Comparison of ENCODE assay signal across 16 mouse cellular contexts in genomic region chr1:57884867-57885266, GRCm38 (mm10).
DNase-seq lines count a peak whose midpoint lies in the region; ATAC-seq and TF ChIP-seq lines count a peak whose summit lies in the region.
"Had no signal": no experiment of that assay in that cellular context is flagged by ENCODE, and none has a peak within 500 bp of the region (broad histone marks: within the 10 kb centered on the region; RNA-seq: fewer than 3 reads in every experiment).

No protein-coding gene starts in this region.

- DNase-seq in gastrocnemius, adult 18-20 months (ENCODE audit: low spot score), result peak; percentile 7
- no peak for DNase-seq in gastrocnemius, postnatal 10 days
- peak; percentile 34 for DNase-seq in intestine, embryonic 14.5 days (ENCODE audit: low spot score)
- peak; percentile 40 for DNase-seq in lung, postnatal 10 days
- DNase-seq in left cerebral cortex, adult 11 months (ENCODE audit: low spot score), result no peak
- no peak for DNase-seq in spleen, postnatal 4 days (ENCODE audit: low spot score in 2 of 2)
- DNase-seq: adrenal gland, adult 8-10 months; kidney, adult 9 months; liver, postnatal 0 days had no signal

- no peak overlapping the region for H3K4me3 ChIP-seq in intestine, embryonic 14.5 days (ENCODE audit: low read depth, low read length)
- H3K4me3 ChIP-seq in intestine, postnatal 0 days (ENCODE audit: low read depth, low read length), result no peak overlapping the region
- H3K4me3 ChIP-seq in heart, embryonic 15.5 days, result no peak overlapping the region
- H3K4me3 ChIP-seq: heart, embryonic 13.5 days; neural tube, embryonic 15.5 days; stomach, embryonic 15.5 days had no signal

- no peak overlapping the region for H3K27ac ChIP-seq in intestine, embryonic 14.5 days (ENCODE audit: low read depth)
- no peak overlapping the region for H3K27ac ChIP-seq in intestine, postnatal 0 days (ENCODE audit: low read depth, low read length)
- H3K27ac ChIP-seq in heart, embryonic 15.5 days, result peak overlapping the region; percentile 50
- H3K27ac ChIP-seq: heart, embryonic 13.5 days; neural tube, embryonic 15.5 days; stomach, embryonic 15.5 days had no signal

- H3K9me3 ChIP-seq in intestine, embryonic 14.5 days (ENCODE audit: control insufficient read depth, low read length), result no peaks in the 10 kb centered on the region
- no peaks in the 10 kb centered on the region for H3K9me3 ChIP-seq in intestine, postnatal 0 days (ENCODE audit: control insufficient read depth)
- no peaks in the 10 kb centered on the region for H3K9me3 ChIP-seq in heart, embryonic 15.5 days (replicated peaks)
- H3K9me3 ChIP-seq: heart, embryonic 13.5 days; neural tube, embryonic 15.5 days; stomach, embryonic 15.5 days had no signal

- no peak; the same call in 1 of the 2 replicates for ATAC-seq in intestine, embryonic 14.5 days (replicated peaks; ENCODE audit: low FRiP score, low TSS enrichment, low read depth)
- ATAC-seq in intestine, postnatal 0 days, result no peak
- 0 out of 2 replicates have a peak, but pooled peaks have one; percentile 27 for ATAC-seq in heart, embryonic 15.5 days (replicated peaks; ENCODE audit: insufficient number of reproducible peaks, insufficient read depth, low FRiP score, low read depth)
- ATAC-seq: liver, postnatal 0 days; midbrain, embryonic 16.5 days; Patski had no signal

- TF ChIP-seq CTCF in intestine, postnatal 0 days (IDR thresholded peaks at IDR 0.05; ENCODE audit: low read depth), result no peak

- no peaks in the 10 kb centered on the region for H3K27me3 ChIP-seq in intestine, embryonic 14.5 days (replicated peaks; ENCODE audit: control insufficient read depth, insufficient read depth, low read length)
- H3K27me3 ChIP-seq in intestine, postnatal 0 days (replicated peaks; ENCODE audit: control insufficient read depth, insufficient read depth, low read length), result no peaks in the 10 kb centered on the region
- no peaks in the 10 kb centered on the region for H3K27me3 ChIP-seq in heart, embryonic 15.5 days
- H3K27me3 ChIP-seq: heart, embryonic 13.5 days; neural tube, embryonic 15.5 days; Patski; stomach, embryonic 15.5 days had no signal

- 23% methylated on average over 2 of the region's 2 CpGs for WGBS in intestine, embryonic 14.5 days
- WGBS in intestine, postnatal 0 days, result 61% methylated on average over 2 of the region's 2 CpGs
- 31% methylated on average over 2 of the region's 2 CpGs for WGBS in heart, embryonic 15.5 days

- H3K36me3 ChIP-seq in intestine, embryonic 14.5 days (ENCODE audit: control insufficient read depth, insufficient read depth, low read length), result peaks cover 14% of the 10 kb centered on the region; the same call in 1 of the 2 replicates
- H3K36me3 ChIP-seq in intestine, postnatal 0 days (ENCODE audit: control insufficient read depth, insufficient read depth), result peaks cover 5% of the 10 kb centered on the region; the same call in 1 of the 2 replicates
- no peaks in the 10 kb centered on the region; the same call in 1 of the 2 replicates for H3K36me3 ChIP-seq in heart, embryonic 15.5 days

- H3K9ac ChIP-seq in intestine, embryonic 14.5 days (ENCODE audit: low read length), result no peak overlapping the region
- no peak overlapping the region for H3K9ac ChIP-seq in intestine, postnatal 0 days (ENCODE audit: low read depth, low read length)
- H3K9ac ChIP-seq in heart, embryonic 15.5 days, result no peak overlapping the region
- H3K9ac ChIP-seq: heart, embryonic 13.5 days; liver, postnatal 0 days; neural tube, embryonic 15.5 days; stomach, embryonic 15.5 days had no signal

- no peaks in the 10 kb centered on the region for H3K4me1 ChIP-seq in intestine, embryonic 14.5 days (replicated peaks; ENCODE audit: control insufficient read depth, insufficient read depth, low read length)
- H3K4me1 ChIP-seq in intestine, postnatal 0 days (replicated peaks; ENCODE audit: control insufficient read depth, insufficient read depth, low read length), result no peaks in the 10 kb centered on the region
- H3K4me1 ChIP-seq in heart, embryonic 15.5 days (replicated peaks), result peaks cover 12% of the 10 kb centered on the region

- no peak overlapping the region for H3K4me2 ChIP-seq in intestine, embryonic 14.5 days (ENCODE audit: low read length)
- H3K4me2 ChIP-seq in intestine, postnatal 0 days (replicated peaks; ENCODE audit: low read depth), result no peak overlapping the region
- no peak overlapping the region for H3K4me2 ChIP-seq in heart, embryonic 15.5 days
- H3K4me2 ChIP-seq: heart, embryonic 13.5 days; neural tube, embryonic 15.5 days; stomach, embryonic 15.5 days had no signal

Comparison
In these comparisons a context has a peak if more than half of its experiments do, and no peak if none do; other contexts are left out.
1. DNase-seq: peak in gastrocnemius, adult 18-20 months (single experiment), intestine, embryonic 14.5 days (single experiment) and lung, postnatal 10 days (single experiment); none in gastrocnemius, postnatal 10 days (single experiment), left cerebral cortex, adult 11 months (single experiment) and spleen, postnatal 4 days (0 of 2).